Mouse (Mus musculus) brain, embryonic 14.5 days (tissue): ENCODE data around the gene Ctbp2.

Experiments
- CTCF ChIP-seq: fragments of 200-500 bp; IDR thresholded peaks from 2 replicates; pipeline ENCODE4 v1.5.1; 2012; ENCODE audit warnings: inconsistent platforms, mild to moderate bottlenecking, moderate library complexity, borderline replicate concordance; ENCODE audit not compliant: insufficient read depth, insufficient read length; ENCODE audit errors: extremely low read depth
- POLR2A ChIP-seq: fragments of 200-500 bp; IDR thresholded peaks from 2 replicates; pipeline ENCODE4 v1.6.1; 2012; ENCODE audit warnings: mild to moderate bottlenecking, inconsistent platforms, borderline replicate concordance; ENCODE audit not compliant: poor library complexity, insufficient read depth, insufficient read length, severe bottlenecking; ENCODE audit errors: extremely low read depth

- TF ChIP-seq POLR2A (no peak), CTCF (no peak)
These were observed 21.6 kb downstream of the Ctbp2 start for GRCm38 (mm10) chr7:133102578-133102977.
